Mouse (Mus musculus): Measurements from ENCODE around the gene Bpifc. TPM values are rescaled to one million over a fixed set of nuclear protein-coding genes. Genes with fewer than 3 reads are reported as not detected.
"Not testable (repeated sequence)": the region's sequence is repeated elsewhere in the genome, so short reads cannot be mapped to it uniquely, and the experiment has no call there.

Gene Bpifc
- polyA plus RNA-seq, 1 experiment from 2014 or later: 0.14 TPM

GRCm38 (mm10) chr10:86032517-86032916 lies 20.8 kb upstream of the Bpifc start:
- TF ChIP-seq CTCF (IDR thresholded peaks at IDR 0.05) (no peak), EP300 (IDR thresholded peaks at IDR 0.05) (no peak)
- WGBS: 95% methylated on average over 3 of the region's 3 CpGs
- Histone ChIP-seq H3K4me2 (replicated peaks; ENCODE audit: low read depth, low read length) (no peak overlapping the region), H3K36me3 (ENCODE audit: insufficient read depth, low read length) (peaks cover 12% of the 10 kb centered on the region), H3K9me3 (ENCODE audit: low read length) (no peaks in the 10 kb centered on the region), H3K4me3 (ENCODE audit: low read depth, low read length) (no peak overlapping the region), H3K9ac (replicated peaks; ENCODE audit: low read depth) (no peak overlapping the region), H3K4me1 (ENCODE audit: insufficient read depth, low read depth, low read length) (no peaks in the 10 kb centered on the region), H3K27ac (ENCODE audit: low read length) (no peak overlapping the region), H3K27me3 (replicated peaks; ENCODE audit: insufficient read depth, low read length) (no peaks in the 10 kb centered on the region)
- DNase-seq (ENCODE audit: low spot score): no peak
- no peak for ATAC-seq

DNA sequence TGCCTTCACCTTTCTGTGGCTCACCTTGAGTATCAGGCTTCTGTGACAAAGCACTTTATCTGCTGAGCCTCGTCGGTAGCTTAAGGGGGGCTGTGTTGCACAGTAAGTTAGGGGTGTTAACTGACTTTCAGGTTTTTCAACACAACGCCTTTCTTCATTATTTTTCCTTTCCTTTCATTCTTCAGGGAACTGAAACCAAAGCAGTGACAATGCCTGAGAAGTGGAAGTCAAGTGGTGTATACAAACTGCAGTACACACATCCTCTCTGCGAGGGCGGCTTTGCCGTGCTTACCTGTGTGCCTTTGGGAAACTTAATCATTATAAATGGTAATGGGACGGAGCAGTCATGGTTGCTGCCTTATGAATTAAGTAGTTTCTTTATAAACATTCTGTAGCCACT lies 19.0 kb upstream of the Bpifc start:
- H3K36me3 ChIP-seq (ENCODE audit: insufficient read depth, low read length): peaks cover 12% of the 10 kb centered on the region
- H3K9me3 ChIP-seq (ENCODE audit: low read length): no peaks in the 10 kb centered on the region
- DNase-seq (ENCODE audit: low spot score) (no peak), ATAC-seq (no peak)
- no peak overlapping the region for H3K4me2 ChIP-seq (replicated peaks; ENCODE audit: low read depth, low read length)
- H3K27me3 ChIP-seq (replicated peaks; ENCODE audit: insufficient read depth, low read length): no peaks in the 10 kb centered on the region
- H3K4me3 ChIP-seq (ENCODE audit: low read depth, low read length): no peak overlapping the region
- TF ChIP-seq EP300 (IDR thresholded peaks at IDR 0.05) (no peak), CTCF (IDR thresholded peaks at IDR 0.05) (no peak)
- 83% methylated on average over 7 of the region's 7 CpGs for WGBS
- H3K4me1 ChIP-seq (ENCODE audit: insufficient read depth, low read depth, low read length): no peaks in the 10 kb centered on the region
- H3K27ac ChIP-seq (ENCODE audit: low read length): no peak overlapping the region
- H3K9ac ChIP-seq (replicated peaks; ENCODE audit: low read depth): no peak overlapping the region

GRCm38 (mm10) chr10:86026807-86027206 lies 15.1 kb upstream of the Bpifc start:
- H3K4me2 ChIP-seq (replicated peaks; ENCODE audit: low read depth, low read length); H3K4me1 ChIP-seq (ENCODE audit: insufficient read depth, low read depth, low read length); H3K4me3 ChIP-seq (ENCODE audit: low read depth, low read length); ATAC-seq; H3K36me3 ChIP-seq (ENCODE audit: insufficient read depth, low read length); H3K9ac ChIP-seq (replicated peaks; ENCODE audit: low read depth); DNase-seq (ENCODE audit: low spot score); H3K27me3 ChIP-seq (replicated peaks; ENCODE audit: insufficient read depth, low read length); H3K9me3 ChIP-seq (ENCODE audit: low read length); H3K27ac ChIP-seq (ENCODE audit: low read length): not testable (repeated sequence)
- WGBS: 88% methylated on average over 1 of the region's 1 CpGs

DNA sequence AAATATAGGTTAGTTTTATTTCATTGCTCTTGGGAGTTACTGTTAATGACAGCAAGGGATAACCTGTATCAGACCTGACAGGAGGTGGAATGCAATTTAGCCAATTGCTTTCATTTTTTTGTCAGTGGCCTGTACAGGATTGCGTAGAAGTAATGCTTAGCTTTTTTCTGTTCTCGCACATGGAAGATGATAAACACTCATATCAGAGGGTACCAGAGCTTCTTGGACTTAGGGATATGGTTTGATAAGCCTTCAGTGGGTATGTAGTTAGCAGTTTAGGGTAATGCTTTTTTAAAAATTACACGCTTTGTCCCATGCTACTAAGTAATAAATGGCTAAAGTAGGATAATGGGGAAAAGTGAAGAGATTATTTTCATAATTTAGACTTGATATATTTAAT lies 14.7 kb upstream of the Bpifc start:
- no peaks in the 10 kb centered on the region for H3K4me1 ChIP-seq (ENCODE audit: insufficient read depth, low read depth, low read length)
- H3K9ac ChIP-seq (replicated peaks; ENCODE audit: low read depth): no peak overlapping the region
- no peak overlapping the region for H3K27ac ChIP-seq (ENCODE audit: low read length)
- no peak for ATAC-seq
- no peak for TF ChIP-seq CTCF (IDR thresholded peaks at IDR 0.05)
- TF ChIP-seq EP300 (IDR thresholded peaks at IDR 0.05): no peak
- H3K27me3 ChIP-seq (replicated peaks; ENCODE audit: insufficient read depth, low read length): no peaks in the 10 kb centered on the region
- no peaks in the 10 kb centered on the region for H3K9me3 ChIP-seq (ENCODE audit: low read length)
- H3K36me3 ChIP-seq (ENCODE audit: insufficient read depth, low read length): peaks cover 6% of the 10 kb centered on the region; the same call in 1 of the 2 replicates
- H3K4me3 ChIP-seq (ENCODE audit: low read depth, low read length): no peak overlapping the region
- H3K4me2 ChIP-seq (replicated peaks; ENCODE audit: low read depth, low read length): no peak overlapping the region
- DNase-seq (ENCODE audit: low spot score): no peak
- WGBS: 94% methylated on average over 3 of the region's 3 CpGs

DNA sequence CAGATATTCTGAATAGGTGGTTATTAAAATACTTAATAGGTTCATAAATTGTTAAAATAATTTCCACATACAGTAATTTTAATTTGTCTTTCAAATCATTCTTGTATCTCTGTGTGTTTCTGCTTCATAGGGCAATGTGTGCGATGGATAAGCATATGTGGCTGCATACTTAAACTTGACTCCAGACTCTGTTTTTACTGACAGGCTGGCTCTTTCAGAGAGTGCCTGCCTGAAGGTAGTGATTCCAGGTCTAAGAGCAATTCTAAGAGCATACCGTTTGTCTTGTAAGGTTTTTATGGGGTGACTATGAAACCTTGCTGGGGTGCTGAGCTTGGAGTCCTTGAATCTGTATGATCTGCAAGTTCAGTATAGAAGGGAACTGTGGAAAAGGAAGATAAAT lies 14.2 kb upstream of the Bpifc start:
- Histone ChIP-seq H3K9me3 (ENCODE audit: low read length) (no peaks in the 10 kb centered on the region), H3K27ac (ENCODE audit: low read length) (no peak overlapping the region), H3K4me3 (ENCODE audit: low read depth, low read length) (no peak overlapping the region), H3K4me1 (ENCODE audit: insufficient read depth, low read depth, low read length) (no peaks in the 10 kb centered on the region), H3K4me2 (replicated peaks; ENCODE audit: low read depth, low read length) (no peak overlapping the region), H3K36me3 (ENCODE audit: insufficient read depth, low read length) (peaks cover 3% of the 10 kb centered on the region; the same call in 1 of the 2 replicates), H3K27me3 (replicated peaks; ENCODE audit: insufficient read depth, low read length) (no peaks in the 10 kb centered on the region), H3K9ac (replicated peaks; ENCODE audit: low read depth) (no peak overlapping the region)
- TF ChIP-seq EP300 (IDR thresholded peaks at IDR 0.05) (no peak), CTCF (IDR thresholded peaks at IDR 0.05) (no peak)
- DNase-seq (ENCODE audit: low spot score): no peak
- no peak for ATAC-seq
- 89% methylated on average over 2 of the region's 2 CpGs for WGBS

DNA sequence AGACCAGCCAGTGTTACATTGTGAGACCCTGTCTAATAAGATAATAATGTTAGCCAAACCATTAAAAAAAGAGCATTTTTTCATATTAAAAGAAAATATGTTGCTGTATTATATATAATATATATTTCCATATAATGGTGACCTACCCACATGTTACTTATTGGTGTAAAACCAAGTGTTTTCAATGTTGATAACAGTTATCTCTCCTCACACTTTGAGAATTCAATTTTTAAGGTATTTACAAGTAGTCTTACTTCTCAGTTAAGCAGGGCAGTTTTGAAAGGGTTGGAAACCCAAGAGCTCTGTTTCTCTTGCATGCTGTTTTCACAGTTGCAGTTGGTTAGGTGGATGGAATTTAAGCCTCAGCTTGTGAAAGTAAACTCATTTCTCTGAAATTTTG lies 11.5 kb upstream of the Bpifc start:
- H3K4me3 ChIP-seq (ENCODE audit: low read depth, low read length): no peak overlapping the region
- TF ChIP-seq CTCF (IDR thresholded peaks at IDR 0.05) (no peak), EP300 (IDR thresholded peaks at IDR 0.05) (no peak)
- no peak for DNase-seq (ENCODE audit: low spot score)

DNA sequence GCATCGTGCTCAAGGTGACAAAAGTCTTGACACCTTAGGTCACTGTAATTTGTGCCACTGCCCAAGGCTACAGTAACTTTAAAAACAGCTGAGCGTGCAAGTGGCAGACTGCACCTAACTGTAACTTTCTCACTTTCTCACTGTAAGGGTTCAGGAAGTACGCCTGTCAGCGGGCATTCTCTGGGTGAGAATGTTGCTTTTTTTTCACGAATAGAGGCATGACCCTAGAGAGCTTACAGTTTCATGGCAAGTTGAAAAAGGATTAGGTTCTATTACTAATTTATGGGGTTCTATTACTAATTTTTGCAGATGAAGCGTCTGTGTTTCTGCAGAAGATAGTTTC lies 10.8 kb upstream of the Bpifc start:
- WGBS: 3% methylated on average over 6 of the region's 6 CpGs
- DNase-seq (ENCODE audit: low spot score) (no peak), ATAC-seq (0 out of 2 replicates have a peak, but pooled peaks have one; percentile 0)
- H3K4me2 ChIP-seq (replicated peaks; ENCODE audit: low read depth, low read length): peak overlapping the region; percentile 67
- H3K4me3 ChIP-seq (ENCODE audit: low read depth, low read length): peak overlapping the region; percentile 89
- peak overlapping the region; percentile 83 for H3K9ac ChIP-seq (replicated peaks; ENCODE audit: low read depth)
- peak overlapping the region; percentile 93 for H3K27ac ChIP-seq (ENCODE audit: low read length)
- H3K9me3 ChIP-seq (ENCODE audit: low read length): no peaks in the 10 kb centered on the region
- no peak for TF ChIP-seq CTCF (IDR thresholded peaks at IDR 0.05)
- TF ChIP-seq EP300 (IDR thresholded peaks at IDR 0.05): no peak
- no peaks in the 10 kb centered on the region for H3K4me1 ChIP-seq (ENCODE audit: insufficient read depth, low read depth, low read length)
- no peaks in the 10 kb centered on the region for H3K36me3 ChIP-seq (ENCODE audit: insufficient read depth, low read length)
- H3K27me3 ChIP-seq (replicated peaks; ENCODE audit: insufficient read depth, low read length): no peaks in the 10 kb centered on the region

More for the DNA sequence above, 11.5 kb upstream of the Bpifc start:
- Histone ChIP-seq H3K9me3 (ENCODE audit: low read length) (no peaks in the 10 kb centered on the region), H3K36me3 (ENCODE audit: insufficient read depth, low read length) (no peaks in the 10 kb centered on the region), H3K9ac (replicated peaks; ENCODE audit: low read depth) (no peak overlapping the region), H3K27ac (ENCODE audit: low read length) (no peak overlapping the region), H3K27me3 (replicated peaks; ENCODE audit: insufficient read depth, low read length) (no peaks in the 10 kb centered on the region), H3K4me2 (replicated peaks; ENCODE audit: low read depth, low read length) (no peak overlapping the region), H3K4me1 (ENCODE audit: insufficient read depth, low read depth, low read length) (no peaks in the 10 kb centered on the region)
- ATAC-seq: no peak

Data from lung, postnatal 0 days (tissue).